Mouse (Mus musculus) cortical plate, adult 2 months (tissue): ENCODE data around the gene Rtn4r.

Experiments used
- CTCF ChIP-seq: fragments of 200-500 bp; IDR thresholded peaks from 2 replicates; pipeline ENCODE4 v1.5.1; 2011; ENCODE audit warnings: mild to moderate bottlenecking, control low read depth, low read length; ENCODE audit not compliant: insufficient read depth; ENCODE audit errors: extremely low read depth
- POLR2A ChIP-seq: fragments of 200-500 bp; IDR thresholded peaks from 2 replicates; pipeline ENCODE4 v1.6.1; 2011; ENCODE audit warnings: mild to moderate bottlenecking, low read length, control low read depth; ENCODE audit not compliant: insufficient read depth; ENCODE audit errors: extremely low read depth

- TF ChIP-seq CTCF (no peak), POLR2A (no peak)
These were observed 47.3 kb upstream of the Rtn4r start for GRCm38 (mm10) chr16:18080171-18080570.
